Mouse (Mus musculus): ENCODE data around the gene Ywhag. TPM values are rescaled to one million over a fixed set of nuclear protein-coding genes. Genes with fewer than 3 reads are reported as not detected.

The Ywhag gene
- 100 to 1,000 TPM; 108 to 112 TPM for total RNA-seq (2023)

GRCm38 (mm10) chr5:135934481-135935175, at the start of gene Ywhag:
Gene Ywhag, minus strand, starts transcription at chr5:135934616.

GRCm38 (mm10) chr5:135979904-135980303, 45.5 kb upstream of the Ywhag start, which contains the start of gene Zp3:
Gene Zp3, plus strand, starts transcription at chr5:135980099.

GRCm38 (mm10) chr5:135974365-135974764, 39.9 kb upstream of the Ywhag start, which contains the start of gene Ssc4d:
Gene Ssc4d, minus strand, starts transcription at chr5:135974531.

GRCm38 (mm10) chr5:135887675-135888102, 46.7 kb downstream of the Ywhag start, which contains the start of gene Hspb1:
Gene Hspb1, plus strand, starts transcription at chr5:135887919.

Other genes starting within 250 kb of the Ywhag start
- gene Tmem120a, start 190.2 kb downstream of the Ywhag start, total RNA-seq (2023): 10 to 100 TPM; 22.4 to 27.5 TPM
- under 1 TPM; 0.33 to 0.72 TPM for gene Styxl1, start 156.2 kb downstream of the Ywhag start, total RNA-seq (2023)
- gene Mdh2, start 156.1 kb downstream of the Ywhag start, total RNA-seq (2023): 100 to 1,000 TPM; 231 to 250 TPM
- not detected for gene Srrm3, start 127.7 kb downstream of the Ywhag start, total RNA-seq (2023)
- gene Hspb1, start 46.7 kb downstream of the Ywhag start, total RNA-seq (2023): not detected
- gene Ssc4d, start 39.9 kb upstream of the Ywhag start, total RNA-seq (2023): 1 to 10 TPM; 5.8 to 7.8 TPM
- gene Zp3, start 45.5 kb upstream of the Ywhag start, total RNA-seq (2023): not detected
- gene Dtx2, start 60.2 kb upstream of the Ywhag start, total RNA-seq (2023): 10 to 100 TPM; 16.0 to 16.8 TPM
- gene Upk3b, start 103.9 kb upstream of the Ywhag start, total RNA-seq (2023): not detected
- not detected for gene Upk3bl, start 119.9 kb upstream of the Ywhag start, total RNA-seq (2023)
- 10 to 100 TPM; 26.6 to 29.9 TPM for gene Rasa4, start 149.3 kb upstream of the Ywhag start, total RNA-seq (2023)
- gene Polr2j, start 182.0 kb upstream of the Ywhag start, total RNA-seq (2023): 10 to 100 TPM; 66.5 to 73.2 TPM
- 10 to 100 TPM; 41.1 to 41.6 TPM for gene Lrwd1, start 201.5 kb upstream of the Ywhag start, total RNA-seq (2023)
- 10 to 100 TPM; 17.0 to 17.3 TPM for gene Alkbh4, start 201.5 kb upstream of the Ywhag start, total RNA-seq (2023)
- gene Orai2, start 236.1 kb upstream of the Ywhag start, total RNA-seq (2023): 10 to 100 TPM; 69.8 to 71.9 TPM

All from neutrophil, adult 83 days (primary cell).